Mouse (Mus musculus) thymus, adult 2 months (tissue): ENCODE data around the gene Fbxo6. TPM values are rescaled to one million over a fixed set of nuclear protein-coding genes. Genes with fewer than 3 reads are reported as not detected.

ENCODE experiments used
- DNase-seq: peaks from one replicate; pipeline ENCODE4 v3.0.0; 2021
- H3K27ac ChIP-seq: fragments of 200-500 bp; 2 replicates; pipeline ENCODE4 v1.5.1; 2012; ENCODE audit warnings: low read length, control low read depth; ENCODE audit not compliant: control insufficient read depth, insufficient read depth
- H3K27me3 ChIP-seq: fragments of 200-500 bp; 2 replicates; pipeline ENCODE4 v1.6.1; 2012; ENCODE audit warnings: mild to moderate bottlenecking, low read length, moderate library complexity, mixed read lengths; ENCODE audit not compliant: control insufficient read depth, insufficient read depth
- H3K36me3 ChIP-seq: fragments of 200-500 bp; 2 replicates; pipeline ENCODE4 v1.6.1; 2012; ENCODE audit warnings: mild to moderate bottlenecking, low read length, moderate library complexity; ENCODE audit not compliant: control insufficient read depth, insufficient read depth
- H3K4me1 ChIP-seq: fragments of 200-500 bp; replicated peaks from 2 replicates; pipeline ENCODE4 v1.6.1; 2012; ENCODE audit warnings: low read length; ENCODE audit not compliant: control insufficient read depth, insufficient read depth
- H3K4me3 ChIP-seq: fragments of 200-500 bp; 2 replicates; pipeline ENCODE4 v1.5.1; 2012; ENCODE audit warnings: mild to moderate bottlenecking, low read length, control low read depth, moderate library complexity; ENCODE audit not compliant: control insufficient read depth, insufficient read depth
- CTCF ChIP-seq: fragments of 200-500 bp; IDR thresholded peaks from 2 replicates; pipeline ENCODE4 v1.5.1; 2012; ENCODE audit warnings: mild to moderate bottlenecking, control low read depth, low read length, moderate library complexity, borderline replicate concordance; ENCODE audit not compliant: control insufficient read depth, poor library complexity, insufficient read depth; ENCODE audit errors: extremely low read depth
- POLR2A ChIP-seq: fragments of 200-500 bp; IDR thresholded peaks from 2 replicates; pipeline ENCODE4 v1.6.1; 2012; ENCODE audit warnings: mild to moderate bottlenecking, low read length, control low read depth, moderate library complexity; ENCODE audit not compliant: control insufficient read depth, poor library complexity, insufficient read depth; ENCODE audit errors: extremely low read depth
- WGBS: fragments of 180-500 bp; shearing (Covaris S2); methylation state at CpG from one replicate; pipeline ENCODE4 v1.1.7; 2018; 5-methylcytosine and 5-hydroxymethylcytosine counted together
- polyA plus RNA-seq: library from polyadenylated mRNA; depleted of rRNA; stranded (reverse); fragments of >200 nt; gene quantifications from 2 replicates; pipeline ENCODE4 v1.2.3, GENCODE M21; 2012

Gene Fbxo6
- polyA plus RNA-seq, 1 experiment, result 50.9 TPM

DNA sequence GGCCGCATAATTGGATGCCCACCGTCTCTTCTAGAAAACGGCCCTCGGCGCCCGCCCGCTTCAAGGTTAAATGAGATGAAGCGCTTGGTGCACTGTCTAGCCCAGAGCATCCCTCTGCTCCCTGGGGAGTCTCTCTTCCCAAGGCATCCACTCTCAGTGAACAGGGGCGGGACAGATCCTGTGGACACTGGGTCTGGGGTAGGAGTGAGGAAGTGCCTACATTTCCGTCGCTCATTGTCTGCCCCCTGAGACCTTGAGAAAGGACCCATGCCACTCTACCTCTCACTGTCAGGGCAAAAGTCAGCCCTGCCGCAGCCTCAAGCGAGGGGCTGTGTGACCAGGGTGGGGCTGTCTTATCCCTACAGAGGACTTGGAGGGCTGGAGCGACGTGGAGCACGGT is 12.5 kb upstream of the Fbxo6 start:
- H3K27ac ChIP-seq, result no peak overlapping the region
- H3K4me1 ChIP-seq, result peaks cover 8% of the 10 kb centered on the region
- H3K4me3 ChIP-seq, result no peak overlapping the region
- TF ChIP-seq CTCF (no peak), POLR2A (no peak)
- H3K36me3 ChIP-seq, result no peaks in the 10 kb centered on the region
- 10% methylated on average over 16 of the region's 16 CpGs for WGBS
- peaks cover 19% of the 10 kb centered on the region; the same call in 1 of the 2 replicates for H3K27me3 ChIP-seq
- no peak for DNase-seq

DNA sequence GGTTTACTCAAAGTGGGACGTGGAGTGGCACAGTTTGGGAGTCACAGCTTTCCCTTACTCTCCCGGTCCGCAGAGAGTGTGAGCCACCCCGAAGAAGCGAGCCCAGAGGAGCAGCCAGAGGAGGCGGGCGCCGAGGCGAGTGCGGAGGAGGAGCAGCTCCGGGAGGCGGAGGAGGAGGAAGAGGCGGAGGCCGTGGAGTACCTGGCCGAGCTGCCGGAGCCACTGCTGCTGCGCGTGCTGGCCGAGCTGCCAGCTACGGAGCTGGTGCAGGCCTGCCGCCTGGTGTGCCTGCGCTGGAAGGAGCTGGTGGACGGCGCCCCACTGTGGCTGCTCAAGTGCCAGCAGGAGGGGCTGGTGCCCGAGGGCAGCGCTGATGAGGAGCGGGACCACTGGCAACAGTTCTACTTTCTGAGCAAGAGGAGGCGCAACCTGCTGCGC is 12.1 kb upstream of the Fbxo6 start:
- H3K4me1 ChIP-seq, result peaks cover 9% of the 10 kb centered on the region
- H3K36me3 ChIP-seq, result no peaks in the 10 kb centered on the region
- peak; percentile 85 for TF ChIP-seq CTCF
- no peak for TF ChIP-seq POLR2A
- H3K4me3 ChIP-seq, result peak overlapping the region; percentile 8; the same call in 1 of the 2 replicates
- no peak overlapping the region for H3K27ac ChIP-seq
- peak; percentile 77 for DNase-seq
- H3K27me3 ChIP-seq, result peaks cover 19% of the 10 kb centered on the region; the same call in 1 of the 2 replicates
- WGBS, result 1% methylated on average over 29 of the region's 29 CpGs

DNA sequence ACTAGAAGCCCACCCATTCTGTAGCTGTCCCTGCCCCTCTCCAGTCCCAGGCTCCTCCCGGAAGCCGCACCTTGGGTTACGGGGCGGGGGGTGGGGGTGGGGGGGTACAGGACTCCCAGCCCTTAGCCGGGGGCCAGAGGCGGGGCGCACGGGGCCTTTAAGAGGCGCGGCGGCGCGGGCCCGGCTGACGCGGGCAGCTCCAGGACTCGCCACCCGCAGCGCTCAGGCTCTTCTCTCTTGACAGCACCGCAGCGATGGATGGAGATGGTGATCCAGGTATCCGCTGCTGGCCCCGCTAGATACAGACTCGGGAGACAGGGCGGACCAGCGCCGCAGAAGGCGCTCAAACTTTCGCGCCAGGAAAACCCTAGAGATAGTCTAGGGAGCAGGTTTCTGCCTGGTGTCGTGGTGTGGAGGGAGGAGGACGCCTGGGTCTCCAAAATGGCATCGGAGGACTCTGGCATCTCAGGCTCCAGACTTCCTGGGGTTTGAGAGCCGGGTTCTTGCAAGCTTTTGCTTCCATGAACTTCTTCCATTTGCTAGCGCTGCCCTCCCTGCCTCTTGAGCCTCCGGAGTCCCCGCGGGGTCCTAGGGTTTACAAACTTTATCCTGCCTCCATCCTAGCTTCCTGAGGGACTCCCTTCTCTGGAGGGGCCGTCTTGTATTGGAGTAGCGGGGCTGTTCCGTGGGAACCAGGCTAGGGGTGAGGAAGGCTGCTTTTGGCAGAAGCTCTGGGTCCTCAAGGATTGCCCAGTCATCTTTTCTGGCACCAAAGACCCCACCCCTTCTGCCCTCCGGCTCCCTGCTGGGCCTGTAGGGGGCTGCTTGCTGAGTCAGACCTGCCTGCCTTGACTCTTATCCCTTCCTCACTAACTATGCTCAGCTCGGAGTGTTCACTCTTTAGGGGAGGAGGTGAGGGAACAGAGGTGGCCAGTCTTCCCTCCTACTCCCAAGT is 8.8 kb upstream of the Fbxo6 start, which contains the start of the genes Fbxo44 and Fbxo2:
TSS of gene Fbxo44 (minus strand) at position 47 of the 955 bp plus-strand sequence.
TSS of gene Fbxo2 (plus strand) at position 186 of the 955 bp plus-strand sequence.
- Histone ChIP-seq H3K27me3 (peaks cover 19% of the 10 kb centered on the region; the same call in 1 of the 2 replicates), H3K36me3 (no peaks in the 10 kb centered on the region), H3K4me3 (peak within 1 kb of the TSS; percentile 52), H3K27ac (no peak within 1 kb of the TSS), H3K4me1 (peaks cover 15% of the 10 kb centered on the region)
- WGBS, result 4% methylated on average over 43 of the region's 43 CpGs
- no peak for DNase-seq
- TF ChIP-seq POLR2A (no peak), CTCF (no peak)

DNA sequence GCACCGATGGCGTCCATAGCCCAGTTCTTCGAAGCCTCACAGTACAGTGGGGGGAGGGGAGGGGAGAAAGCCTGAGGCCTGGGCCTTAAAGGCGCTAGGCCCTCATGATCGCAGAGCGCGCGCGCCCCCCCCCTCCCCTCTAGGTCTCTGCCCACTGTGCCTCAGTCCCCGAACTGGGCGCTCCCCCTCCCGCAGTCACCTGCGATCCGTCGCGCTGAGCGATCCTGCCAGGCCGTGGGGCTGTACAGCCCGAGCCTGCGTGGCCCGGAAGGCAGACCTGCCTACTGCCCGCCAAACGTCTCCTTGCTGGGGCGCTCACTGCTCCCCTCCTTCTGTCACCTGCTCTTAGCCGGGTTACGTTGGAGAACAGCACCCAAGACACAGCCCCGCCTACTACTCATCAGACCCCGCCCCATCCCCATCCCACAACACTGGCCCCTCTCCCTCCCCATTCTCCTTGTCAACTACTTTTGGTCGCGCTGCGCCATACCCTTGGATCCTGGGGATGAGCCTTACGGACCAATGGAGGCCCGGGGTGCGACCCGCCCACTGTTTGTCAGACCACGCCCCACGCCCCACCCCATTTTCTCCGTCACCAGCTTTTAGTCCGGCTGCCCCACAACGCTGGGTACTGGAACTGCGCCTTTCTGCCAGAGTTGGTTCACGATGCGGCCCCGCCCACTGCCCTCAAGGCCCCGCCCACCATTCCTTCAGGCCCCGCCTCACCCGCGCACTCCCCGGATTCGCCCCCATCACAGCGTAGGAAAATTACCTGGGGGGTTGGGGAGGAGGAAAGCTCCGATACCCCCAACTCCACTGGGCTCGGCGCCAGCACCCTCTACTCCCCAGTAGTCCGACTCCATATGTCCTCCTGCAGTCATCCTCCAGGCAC is 7.8 kb upstream of the Fbxo6 start:
- H3K27me3 ChIP-seq, result peaks cover 16% of the 10 kb centered on the region; the same call in 1 of the 2 replicates
- H3K4me1 ChIP-seq, result peaks cover 15% of the 10 kb centered on the region
- peak overlapping the region; percentile 52 for H3K4me3 ChIP-seq
- H3K36me3 ChIP-seq, result no peaks in the 10 kb centered on the region; the same call in 1 of the 2 replicates
- peak; percentile 90 for DNase-seq
- TF ChIP-seq CTCF (no peak), POLR2A (peak; percentile 50; the same call in 1 of the 2 replicates)
- WGBS, result under 1% methylated on average over 54 of the region's 55 CpGs
- H3K27ac ChIP-seq, result no peak overlapping the region

DNA sequence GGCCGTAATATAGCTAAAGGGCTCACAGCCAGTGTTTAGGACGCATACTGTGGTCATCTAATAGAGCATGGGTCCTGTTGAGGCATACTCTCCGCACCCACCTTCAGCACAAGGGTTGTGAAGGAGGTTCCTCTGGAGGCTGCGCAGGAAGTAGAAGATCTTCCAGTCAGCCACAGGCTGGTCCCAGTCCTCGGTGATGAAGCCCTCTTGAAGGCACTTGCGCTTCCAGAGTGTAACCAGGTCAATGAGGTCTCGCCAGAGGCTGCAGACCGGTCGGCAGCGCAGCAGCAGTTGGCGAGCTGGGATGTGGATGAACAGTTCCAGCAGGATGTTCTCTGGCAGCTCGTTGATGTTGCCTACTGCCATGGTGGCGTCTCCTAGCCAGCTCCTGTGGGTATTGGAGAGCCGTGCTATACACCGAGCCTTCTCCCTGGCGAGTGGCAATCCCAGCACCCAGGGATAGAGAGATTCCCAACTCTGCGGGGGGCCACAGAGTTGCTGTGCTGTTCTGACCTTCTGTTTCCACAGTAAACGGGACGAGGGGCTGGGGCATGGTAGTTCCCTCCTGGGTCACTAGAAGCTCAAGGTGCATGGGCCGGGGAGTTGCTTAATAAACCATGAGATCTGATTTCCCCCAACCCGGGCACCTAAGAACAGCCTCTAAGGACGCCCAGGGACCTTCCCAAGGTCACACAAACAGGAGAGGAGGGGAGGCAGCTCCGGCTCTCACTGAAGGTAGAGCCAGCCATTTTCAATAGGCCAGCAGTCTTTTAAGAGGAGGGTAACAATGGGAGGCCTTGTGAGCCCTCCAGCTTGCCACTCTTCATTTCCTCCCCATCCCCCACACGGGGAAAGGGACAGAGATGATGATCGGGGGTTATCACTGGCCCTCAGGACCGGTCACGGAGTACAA is 6.8 kb upstream of the Fbxo6 start:
- TF ChIP-seq POLR2A (no peak), CTCF (no peak)
- Histone ChIP-seq H3K4me1 (peaks cover 15% of the 10 kb centered on the region), H3K27ac (no peak overlapping the region), H3K27me3 (peaks cover 7% of the 10 kb centered on the region; the same call in 1 of the 2 replicates), H3K4me3 (peak overlapping the region; percentile 52), H3K36me3 (no peaks in the 10 kb centered on the region; the same call in 1 of the 2 replicates)
- WGBS, result 74% methylated on average over 27 of the region's 27 CpGs
- DNase-seq, result no peak
